Mouse (Mus musculus) mesoderm, embryonic 11.5 days (tissue): Measurements from ENCODE around the gene Zfp850.
"Not testable (repeated sequence)": the region's sequence is repeated elsewhere in the genome, so short reads cannot be mapped to it uniquely, and the experiment has no call there.

Experiments
- DNase-seq: peaks from one replicate; pipeline ENCODE4 v3.0.0-alpha.2; 2012; ENCODE audit warnings: low read depth, low spot score

Gene Zfp850

DNA sequence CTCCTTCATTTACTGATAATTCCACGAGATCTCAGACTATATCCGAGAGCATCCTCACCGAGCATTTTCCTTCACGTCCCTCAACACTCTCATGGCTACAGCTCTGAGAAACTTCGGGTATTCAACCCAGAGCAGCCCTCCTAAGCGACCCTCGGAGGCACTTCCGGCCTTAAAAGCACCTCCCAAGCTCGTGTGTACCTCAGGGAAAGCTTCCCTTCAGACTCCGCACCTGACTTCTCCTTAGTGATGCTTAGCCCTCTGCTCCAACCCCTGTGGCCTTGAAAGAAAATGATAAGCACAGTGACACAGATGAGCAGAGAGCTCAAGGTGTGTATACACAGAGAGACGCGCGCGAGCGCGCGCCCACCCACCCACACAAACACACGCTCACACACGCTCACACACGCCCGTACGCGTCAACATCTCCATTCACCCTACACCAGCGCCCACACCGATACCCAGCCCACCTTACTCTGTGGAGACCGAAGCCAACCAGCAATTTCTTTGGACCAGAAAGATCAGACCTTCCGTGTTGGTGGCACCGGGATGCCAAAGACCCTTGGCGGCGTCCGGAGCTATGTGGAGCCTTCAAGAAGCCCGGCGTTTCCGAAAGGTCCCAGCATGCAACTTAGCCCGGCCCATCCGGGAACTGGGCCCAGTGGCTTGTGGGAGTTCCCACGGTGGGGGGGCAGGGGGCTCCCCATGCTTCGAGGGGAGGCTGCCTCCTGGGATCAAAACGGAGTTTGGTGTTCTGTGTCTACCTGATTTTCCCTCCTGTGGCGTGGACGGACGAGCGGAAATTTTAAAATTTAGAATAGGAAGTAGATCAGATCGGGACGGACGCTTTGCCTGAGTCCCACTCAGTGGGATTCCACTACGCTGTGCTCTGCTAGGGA lies at the start of gene Zfp850:
TSS of gene Zfp850 (minus strand) at position 567 of the 896 bp plus-strand sequence.
- peak; percentile 77 for DNase-seq

DNA sequence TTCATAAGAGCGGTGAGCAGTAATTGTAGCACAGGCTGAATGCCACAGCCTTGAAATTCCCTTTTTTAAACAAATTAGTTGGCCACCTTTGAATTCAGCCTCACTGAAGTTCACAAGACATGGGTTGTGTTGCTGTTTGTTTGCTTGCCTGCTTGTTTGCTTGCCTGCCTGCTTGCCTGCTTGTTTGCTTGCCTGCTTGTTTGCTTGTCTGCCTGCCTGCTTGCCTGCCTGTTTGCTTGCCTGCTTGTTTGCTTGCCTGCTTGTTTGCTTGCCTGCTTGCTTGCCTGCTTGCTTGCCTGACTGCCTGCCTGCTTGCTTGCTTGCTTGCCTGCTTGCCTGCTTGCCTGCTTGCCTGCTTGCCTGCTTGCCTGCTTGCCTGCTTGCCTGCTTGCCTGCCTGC lies 46.1 kb upstream of the Zfp850 start:
- no peak for DNase-seq

DNA sequence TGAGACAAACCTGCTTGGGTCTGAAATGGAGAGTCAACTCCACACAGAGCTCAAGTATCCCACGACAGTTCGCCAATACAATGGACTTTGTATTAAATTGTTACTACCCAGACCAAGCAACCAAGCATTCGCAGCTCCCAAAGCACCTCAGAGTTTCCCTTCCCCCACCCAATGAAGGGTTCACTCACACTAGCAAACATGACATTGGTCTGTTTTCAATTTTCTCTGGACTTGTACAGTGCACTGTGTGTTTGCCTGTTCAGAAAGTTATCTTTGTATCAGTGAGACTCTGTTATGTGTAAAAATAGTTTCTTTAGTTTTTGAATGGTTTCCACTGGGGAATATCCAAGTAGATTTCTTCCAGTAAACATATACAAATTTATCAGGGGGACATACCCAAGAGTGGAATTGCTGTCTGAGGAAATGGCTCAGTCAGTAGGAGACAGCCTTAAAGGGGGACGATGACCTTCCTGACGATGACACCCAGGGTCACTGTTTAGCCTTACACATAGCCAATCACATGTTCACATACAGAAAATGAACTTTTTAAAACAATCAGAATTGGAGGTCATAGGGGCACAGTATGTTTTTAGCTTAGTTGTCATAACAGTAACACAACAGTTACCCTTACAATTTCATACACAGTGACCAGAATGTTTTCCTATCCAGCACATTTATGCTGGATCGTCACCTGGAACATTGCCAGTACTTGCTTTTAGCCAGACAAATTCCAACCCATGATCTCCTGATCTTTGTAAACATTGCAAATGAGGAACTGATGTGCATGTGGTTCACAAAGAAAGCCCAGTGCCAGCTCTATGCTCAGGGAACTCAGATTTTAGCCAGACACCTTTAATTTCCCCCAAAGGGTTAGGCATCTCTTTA lies 39.4 kb upstream of the Zfp850 start:
- DNase-seq, result no peak

DNA sequence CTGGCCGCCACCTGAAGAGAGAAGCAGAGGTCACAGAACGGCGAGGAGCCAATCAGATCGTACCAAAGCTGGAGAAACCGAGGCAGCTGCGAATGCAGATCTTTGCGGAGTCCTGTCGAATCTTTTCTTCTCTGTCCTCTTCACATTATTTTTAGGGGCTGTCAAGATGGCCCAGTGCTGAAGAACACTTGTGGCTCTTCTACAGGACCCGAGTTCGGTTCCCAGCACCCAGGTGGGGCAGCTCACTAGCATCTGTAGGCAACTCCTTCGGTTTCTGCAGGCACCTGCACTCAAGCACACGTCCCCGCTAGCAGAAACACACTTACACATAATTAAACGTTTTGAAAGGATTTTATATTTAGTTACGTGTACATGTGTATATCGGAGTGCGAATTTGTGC lies 36.7 kb upstream of the Zfp850 start:
- no peak for DNase-seq

DNA sequence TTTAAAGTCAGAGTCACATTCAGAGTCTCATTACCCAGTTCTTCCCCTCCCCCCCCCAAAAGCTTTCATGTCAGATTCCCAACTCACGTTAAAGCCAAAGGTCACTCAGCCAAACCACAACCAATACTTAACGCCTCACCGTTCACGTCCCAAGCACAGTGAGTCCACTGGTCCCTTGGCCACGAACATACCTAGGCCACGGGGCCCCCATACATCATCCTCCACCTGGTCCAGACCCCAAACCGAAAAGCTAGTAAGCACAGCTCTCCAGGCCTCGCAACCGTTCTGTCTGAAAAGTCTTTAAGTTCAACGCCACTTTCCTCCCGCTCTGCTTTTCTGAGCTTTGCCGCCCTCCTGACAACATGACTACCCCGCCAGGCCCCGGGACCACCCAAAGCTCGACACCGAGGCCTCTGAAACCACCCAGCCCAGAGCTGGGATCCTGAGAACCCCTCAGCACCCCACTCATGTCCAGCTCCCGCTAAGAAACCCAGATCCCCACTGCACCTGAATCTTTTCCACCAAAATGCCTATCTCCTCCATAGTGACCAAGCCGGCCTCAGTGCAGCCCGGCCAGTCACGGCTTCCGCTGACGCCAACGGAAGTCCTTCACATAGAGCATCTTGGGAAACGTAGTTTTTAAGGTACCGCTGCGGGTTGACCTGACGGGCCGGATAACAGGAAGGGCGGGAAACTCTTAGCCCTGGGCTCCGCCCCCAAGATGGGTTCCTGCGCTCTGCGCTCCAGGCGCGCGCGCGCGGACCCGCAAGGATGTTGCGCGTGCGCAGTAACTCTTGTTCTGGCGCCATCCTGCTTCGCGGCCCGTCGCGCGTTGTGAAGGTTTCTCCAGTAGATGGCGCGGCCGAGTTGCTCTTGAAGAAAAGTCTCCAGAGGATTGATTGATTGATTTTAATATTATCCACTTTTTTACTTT lies 35.8 kb upstream of the Zfp850 start, which contains the start of gene Psmc4:
TSS of gene Psmc4 (minus strand) at position 626 of the 934 bp plus-strand sequence.
- DNase-seq, result peak; percentile 99

DNA sequence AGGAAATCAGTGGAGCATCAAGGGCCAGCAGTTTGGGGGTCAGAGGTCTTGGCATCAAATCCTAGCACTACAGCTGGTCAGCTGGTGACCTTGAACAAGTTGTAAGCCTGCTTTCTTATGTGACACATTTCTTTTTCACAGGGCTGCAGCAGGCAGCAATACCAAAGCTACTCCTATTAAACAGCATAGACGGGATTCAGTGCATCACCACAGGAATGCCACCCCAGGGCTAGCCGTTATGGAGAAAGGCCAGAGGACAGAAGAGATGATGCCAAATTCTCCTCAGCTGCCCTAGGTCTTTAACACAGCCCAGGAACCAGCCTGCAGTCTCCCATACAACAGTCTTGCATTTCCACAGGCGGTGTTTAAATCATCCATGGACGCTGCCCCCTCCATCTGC lies 30.6 kb upstream of the Zfp850 start:
- DNase-seq, result no peak

DNA sequence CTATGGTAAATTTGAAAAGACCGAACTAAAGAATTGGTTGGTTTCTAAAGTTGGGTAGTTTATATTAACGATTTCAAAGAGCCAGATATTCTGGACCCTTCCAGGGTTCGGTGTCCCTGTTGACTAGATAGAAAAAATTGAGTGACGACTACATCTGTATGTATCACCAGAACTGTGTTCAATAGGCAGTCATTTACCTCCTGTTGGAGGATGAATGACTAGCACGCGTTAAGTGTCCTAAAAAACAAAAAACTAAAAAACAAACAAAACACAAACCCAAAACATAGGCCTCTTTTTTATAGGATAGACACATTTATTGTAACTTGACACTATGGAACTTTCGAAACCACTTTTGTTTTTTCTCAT lies 513 bp upstream of the Zfp850 start:
- no peak for DNase-seq

DNA sequence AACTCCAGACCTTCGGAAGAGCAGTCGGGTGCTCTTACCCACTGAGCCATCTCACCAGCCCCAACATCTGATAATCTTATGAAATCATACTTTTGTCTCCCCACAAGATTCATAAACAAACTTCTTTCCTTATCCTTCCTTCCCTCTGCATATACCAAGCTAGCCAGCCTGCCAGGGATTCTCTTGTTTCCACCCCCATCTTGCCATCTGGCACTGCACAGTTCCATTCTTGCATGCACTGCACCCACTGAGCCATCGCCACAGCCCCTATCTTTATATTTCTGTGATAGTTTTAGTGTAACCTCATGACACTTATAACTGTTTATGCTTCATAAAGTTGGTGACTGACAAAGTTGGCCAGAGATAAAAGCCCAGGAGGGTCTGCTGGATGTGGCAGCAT lies 3.6 kb downstream of the Zfp850 start:
- DNase-seq, result no peak

DNA sequence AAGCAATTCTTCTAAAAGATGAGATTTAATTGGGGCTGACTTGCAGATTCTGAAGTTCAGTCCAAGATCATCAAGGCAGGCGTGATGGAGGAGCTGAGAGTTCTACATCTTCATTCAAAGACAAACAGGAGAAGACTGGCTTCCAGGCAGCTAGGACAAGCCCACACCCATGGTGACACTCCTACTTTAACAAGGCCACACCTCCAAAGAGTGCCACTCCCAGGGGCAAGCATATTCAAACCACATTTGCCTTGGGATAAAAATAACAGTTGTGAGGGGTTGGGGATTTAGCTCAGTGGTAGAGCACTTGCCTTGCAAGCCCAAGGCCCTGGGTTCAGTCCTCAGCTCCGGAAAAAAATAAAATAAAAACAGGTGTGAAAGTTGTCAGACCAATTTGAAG lies 31.7 kb downstream of the Zfp850 start:
- no peak for DNase-seq

DNA sequence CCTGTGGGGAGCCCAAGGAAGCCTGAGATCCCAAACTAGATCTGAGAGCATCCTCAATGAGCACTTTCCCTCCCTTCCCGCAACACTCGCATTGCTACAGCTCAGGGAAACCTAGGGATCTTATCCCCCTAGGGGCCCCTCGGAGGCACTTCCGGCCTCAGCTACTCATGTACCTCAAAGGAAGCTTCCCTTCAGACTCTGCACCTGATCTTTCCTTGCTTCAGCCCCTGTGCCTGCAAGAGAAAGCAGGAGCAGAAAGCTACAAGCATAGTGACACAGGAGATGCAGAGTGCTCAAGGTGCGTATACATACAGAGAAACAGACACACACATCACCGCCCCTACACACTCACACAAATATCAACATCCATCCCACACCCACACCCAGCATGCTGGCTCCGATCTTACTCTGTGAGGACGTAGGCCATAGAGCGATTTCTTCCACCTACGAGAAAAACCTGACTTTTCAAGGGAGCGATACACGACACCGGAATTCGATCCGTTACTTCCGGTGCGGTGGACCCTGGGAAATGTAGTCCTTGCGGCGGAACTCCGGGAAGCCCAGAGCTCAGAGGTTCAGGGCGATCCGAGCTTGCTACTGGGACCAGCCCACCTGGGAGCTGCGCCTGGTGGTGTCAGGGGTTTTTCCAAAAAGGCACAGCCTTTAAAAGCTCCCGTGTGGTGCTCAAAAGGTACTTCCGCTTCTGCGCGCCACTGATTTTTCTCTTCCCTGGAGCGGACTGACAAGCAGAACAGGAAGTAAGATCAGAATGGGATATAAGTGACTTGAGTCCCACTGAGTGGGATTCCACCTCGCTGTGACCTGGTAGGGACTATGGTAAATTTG lies 35.0 kb downstream of the Zfp850 start, which contains the start of gene Zfp780b:
TSS of gene Zfp780b (minus strand) at position 489 of the 846 bp plus-strand sequence.
- DNase-seq, result peak; percentile 79

DNA sequence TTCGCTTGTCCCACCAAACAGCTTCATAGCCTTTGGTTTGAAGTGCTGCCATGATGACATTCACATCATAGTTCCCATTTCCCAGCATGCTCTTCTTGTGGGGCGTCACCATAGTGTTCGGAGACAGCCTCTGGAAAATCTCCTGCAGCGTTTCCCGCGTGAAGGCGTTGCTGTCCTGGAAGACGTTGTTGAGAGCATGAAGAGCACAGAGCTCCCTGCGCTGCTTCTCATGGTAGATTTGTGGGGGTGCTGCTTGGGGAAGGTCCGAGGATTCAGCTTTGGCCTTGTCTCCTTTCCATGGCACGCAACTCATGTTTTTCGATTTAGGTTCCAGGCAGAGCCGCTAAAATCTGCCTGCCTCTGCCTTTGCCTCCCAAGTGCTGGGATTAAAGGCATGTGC lies 64.5 kb downstream of the Zfp850 start:
- not testable (repeated sequence) for DNase-seq

DNA sequence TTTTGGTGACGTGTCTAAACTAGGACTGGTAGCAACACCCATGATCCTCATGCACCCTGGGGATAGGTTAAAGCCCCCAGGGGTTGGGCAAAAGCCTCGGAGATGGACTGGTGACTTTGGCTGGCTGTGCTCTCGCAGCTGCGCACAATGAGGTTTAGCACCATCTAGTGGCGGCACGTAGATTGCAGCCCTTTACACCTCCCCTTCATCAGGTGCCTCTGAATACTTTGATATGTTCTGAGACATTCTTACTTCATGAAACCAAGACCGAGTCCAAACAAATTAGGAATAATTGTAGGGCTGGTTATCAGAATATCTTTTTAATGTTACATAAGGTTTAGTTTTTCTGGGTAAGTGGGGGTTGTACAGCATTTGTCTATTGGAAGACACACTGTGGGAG lies 72.0 kb downstream of the Zfp850 start:
- not testable (repeated sequence) for DNase-seq
